Mouse (Mus musculus): ENCODE measurements at regions not wholly inside any gene's neighbourhood (a gene's known extent, or its start where the extent isn't known, plus 50 kb on each side); places are given as distances from the start of the nearest gene placed in this dataset.
A peak's percentile ranks its signal among the peaks of the same experiment; 100 is the strongest.

DNA sequence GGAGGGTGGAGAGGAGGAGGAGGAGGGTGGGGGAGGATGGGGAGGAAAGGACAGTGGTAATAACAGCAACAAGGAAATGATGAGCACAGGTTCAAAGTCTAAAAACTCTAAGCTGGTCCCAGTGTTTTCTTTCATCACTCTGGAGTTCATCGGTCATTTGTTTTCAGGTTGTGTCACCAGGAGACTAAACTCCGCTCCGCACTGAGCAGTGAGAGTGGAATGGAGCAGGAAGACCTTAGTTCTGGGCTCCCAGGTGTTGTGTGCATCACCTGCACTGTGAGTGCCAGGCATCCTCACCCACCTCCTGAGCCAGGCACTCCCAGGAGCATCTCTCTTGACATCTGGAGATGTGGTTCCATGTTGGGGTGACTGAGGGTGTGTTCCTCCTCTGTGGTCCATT lies 241.3 kb upstream of the 1700056E22Rik start:
- Histone ChIP-seq H3K4me2 (no peak overlapping the region), H3K4me3 (no peak overlapping the region), H3K36me3 (no peaks in the 10 kb centered on the region), H3K4me1 (peaks cover 7% of the 10 kb centered on the region; the same call in 1 of the 2 replicates), H3K27me3 (peaks cover 7% of the 10 kb centered on the region; the same call in 1 of the 2 replicates), H3K27ac (no peak overlapping the region), H3K9me3 (no peaks in the 10 kb centered on the region), H3K9ac (no peak overlapping the region)
- ATAC-seq (ENCODE audit: borderline replicate concordance, extremely low read depth, low FRiP score, low TSS enrichment), result no peak
- 90% methylated on average over 3 of the region's 3 CpGs for WGBS

- ATAC-seq (ENCODE audit: borderline replicate concordance, extremely low read depth, low FRiP score, low TSS enrichment), result no peak
- H3K9me3 ChIP-seq, result no peaks in the 10 kb centered on the region
- H3K27ac ChIP-seq, result no peak overlapping the region
- H3K36me3 ChIP-seq, result no peaks in the 10 kb centered on the region
- no peak overlapping the region for H3K4me2 ChIP-seq
- peaks cover 7% of the 10 kb centered on the region; the same call in 1 of the 2 replicates for H3K4me1 ChIP-seq
- peaks cover 7% of the 10 kb centered on the region; the same call in 1 of the 2 replicates for H3K27me3 ChIP-seq
- 58% methylated on average over 6 of the region's 6 CpGs for WGBS
- H3K9ac ChIP-seq, result no peak overlapping the region
- no peak overlapping the region for H3K4me3 ChIP-seq
These were observed 240.6 kb upstream of the 1700056E22Rik start for GRCm38 (mm10) chr1:184274704-184275103.

DNA sequence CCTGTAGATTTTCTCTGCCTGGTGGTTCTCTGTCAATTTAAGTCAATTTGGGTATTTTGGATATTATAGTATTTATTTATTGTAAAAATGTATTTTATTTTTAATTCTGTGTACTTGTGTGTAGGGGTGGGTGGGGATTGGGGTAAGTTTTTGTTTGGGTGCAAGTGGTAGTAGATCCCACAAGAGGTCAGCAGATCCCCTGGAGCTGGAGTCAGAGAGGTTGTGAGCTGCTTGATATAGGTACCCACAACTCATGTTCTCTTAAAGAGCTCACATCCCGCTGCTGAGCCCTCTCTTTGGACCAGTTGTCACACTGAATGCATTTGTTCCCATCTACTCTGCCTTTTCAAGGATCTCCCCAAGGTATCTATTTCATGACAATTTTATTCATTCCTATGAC lies 239.6 kb upstream of the 1700056E22Rik start:
- ATAC-seq (ENCODE audit: borderline replicate concordance, extremely low read depth, low FRiP score, low TSS enrichment), result no peak
- Histone ChIP-seq H3K27ac (no peak overlapping the region), H3K9ac (no peak overlapping the region), H3K4me3 (no peak overlapping the region), H3K4me2 (no peak overlapping the region), H3K27me3 (peaks cover 7% of the 10 kb centered on the region; the same call in 1 of the 2 replicates), H3K36me3 (no peaks in the 10 kb centered on the region), H3K4me1 (peaks cover 7% of the 10 kb centered on the region; the same call in 1 of the 2 replicates), H3K9me3 (no peaks in the 10 kb centered on the region)
- WGBS, result 67% methylated on average over 1 of the region's 1 CpGs

DNA sequence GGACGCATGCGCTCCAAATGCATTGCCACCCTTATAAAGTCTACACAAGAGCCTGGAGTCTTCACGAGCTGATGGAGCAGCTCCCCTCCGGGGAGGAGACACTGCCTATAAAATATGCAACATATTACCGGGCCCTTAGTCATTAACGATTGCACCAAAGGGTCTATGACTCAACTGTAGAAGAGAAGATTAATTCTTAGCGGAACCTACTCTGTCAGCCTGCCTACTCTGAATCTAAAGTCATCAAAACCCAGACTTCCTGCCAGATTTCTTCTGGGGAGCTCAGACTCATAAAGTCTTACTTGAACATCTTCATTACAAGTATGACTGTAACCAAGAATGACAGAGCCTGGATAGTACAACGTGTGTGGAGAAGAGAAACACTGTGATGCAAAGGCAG lies 237.2 kb upstream of the 1700056E22Rik start:
- ATAC-seq (ENCODE audit: borderline replicate concordance, extremely low read depth, low FRiP score, low TSS enrichment), result no peak
- Histone ChIP-seq H3K4me2 (no peak overlapping the region), H3K4me1 (0 out of 2 replicates have a peak, but pooled peaks cover 3% of the 10 kb centered on the region), H3K9ac (no peak overlapping the region), H3K9me3 (no peaks in the 10 kb centered on the region), H3K4me3 (no peak overlapping the region), H3K27ac (no peak overlapping the region), H3K36me3 (no peaks in the 10 kb centered on the region), H3K27me3 (peaks cover 11% of the 10 kb centered on the region)
- 82% methylated on average over 8 of the region's 8 CpGs for WGBS

- Histone ChIP-seq H3K9me3 (no peaks in the 10 kb centered on the region), H3K27ac (no peak overlapping the region), H3K36me3 (no peaks in the 10 kb centered on the region), H3K4me1 (0 out of 2 replicates have a peak, but pooled peaks cover 4% of the 10 kb centered on the region), H3K9ac (no peak overlapping the region), H3K27me3 (peaks cover 4% of the 10 kb centered on the region; the same call in 1 of the 2 replicates), H3K4me2 (peak overlapping the region; percentile 13; the same call in 1 of the 2 replicates), H3K4me3 (no peak overlapping the region)
- no peak for ATAC-seq (ENCODE audit: borderline replicate concordance, extremely low read depth, low FRiP score, low TSS enrichment)
- 9% methylated on average over 8 of the region's 8 CpGs for WGBS
These were observed 231.9 kb upstream of the 1700056E22Rik start for GRCm38 (mm10) chr1:184266051-184266450.

GRCm38 (mm10) chr1:184262975-184263374 lies 228.9 kb upstream of the 1700056E22Rik start:
- Histone ChIP-seq H3K27ac (no peak overlapping the region), H3K4me1 (0 out of 2 replicates have a peak, but pooled peaks cover 4% of the 10 kb centered on the region), H3K9ac (no peak overlapping the region), H3K4me3 (no peak overlapping the region), H3K36me3 (no peaks in the 10 kb centered on the region), H3K4me2 (no peak overlapping the region), H3K9me3 (no peaks in the 10 kb centered on the region; the same call in 1 of the 2 replicates), H3K27me3 (peaks cover 4% of the 10 kb centered on the region; the same call in 1 of the 2 replicates)
- WGBS, result 61% methylated on average over 2 of the region's 2 CpGs
- no peak for ATAC-seq (ENCODE audit: borderline replicate concordance, extremely low read depth, low FRiP score, low TSS enrichment)

GRCm38 (mm10) chr1:184261385-184261727 lies 227.3 kb upstream of the 1700056E22Rik start:
- Histone ChIP-seq H3K27me3 (no peaks in the 10 kb centered on the region), H3K4me3 (no peak overlapping the region), H3K4me1 (0 out of 2 replicates have a peak, but pooled peaks cover 2% of the 10 kb centered on the region), H3K4me2 (no peak overlapping the region), H3K9me3 (no peaks in the 10 kb centered on the region; the same call in 1 of the 2 replicates), H3K9ac (no peak overlapping the region), H3K36me3 (no peaks in the 10 kb centered on the region), H3K27ac (no peak overlapping the region)
- ATAC-seq (ENCODE audit: borderline replicate concordance, extremely low read depth, low FRiP score, low TSS enrichment), result no peak
- 80% methylated on average over 6 of the region's 6 CpGs for WGBS

DNA sequence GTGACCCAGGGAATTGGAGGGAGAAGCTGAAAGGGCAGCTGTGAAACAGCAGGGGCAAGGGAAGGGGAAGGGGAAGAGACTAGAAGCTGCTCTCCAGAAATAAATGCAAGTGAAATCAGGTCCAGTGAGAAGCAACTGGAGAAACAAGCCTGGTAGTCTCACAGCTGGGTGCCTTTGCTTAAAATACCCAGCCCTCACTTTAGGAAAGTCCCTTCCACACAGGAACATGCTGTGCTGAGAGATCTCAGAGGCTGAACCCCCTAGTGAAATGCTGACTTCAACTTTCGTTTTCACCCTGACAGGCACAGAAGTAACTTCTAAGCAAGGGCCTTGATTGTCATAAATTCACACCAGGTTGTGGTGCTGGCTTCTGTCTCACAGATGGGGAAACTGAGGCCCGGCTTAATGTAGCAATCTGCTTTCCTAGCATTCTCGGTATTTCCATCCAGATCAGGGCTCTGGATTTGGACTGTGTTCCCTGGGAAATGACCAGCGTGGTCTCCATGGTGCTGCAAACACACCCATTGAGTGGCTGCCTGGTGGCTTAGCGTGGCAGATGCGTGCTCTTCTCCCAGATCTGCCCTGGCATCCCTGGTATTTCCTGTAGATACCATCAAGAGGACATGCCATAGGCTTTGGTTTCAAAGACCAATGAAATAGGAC lies 226.8 kb upstream of the 1700056E22Rik start:
- no peaks in the 10 kb centered on the region for H3K27me3 ChIP-seq
- no peaks in the 10 kb centered on the region for H3K36me3 ChIP-seq
- no peak overlapping the region for H3K4me2 ChIP-seq
- no peak overlapping the region for H3K4me3 ChIP-seq
- H3K9me3 ChIP-seq, result no peaks in the 10 kb centered on the region; the same call in 1 of the 2 replicates
- no peak overlapping the region for H3K27ac ChIP-seq
- ATAC-seq (ENCODE audit: borderline replicate concordance, extremely low read depth, low FRiP score, low TSS enrichment), result no peak
- no peak overlapping the region for H3K9ac ChIP-seq
- no peaks in the 10 kb centered on the region for H3K4me1 ChIP-seq
- 84% methylated on average over 6 of the region's 6 CpGs for WGBS

GRCm38 (mm10) chr1:184259853-184260252 lies 225.8 kb upstream of the 1700056E22Rik start:
- Histone ChIP-seq H3K4me3 (no peak overlapping the region), H3K9me3 (no peaks in the 10 kb centered on the region; the same call in 1 of the 2 replicates), H3K27me3 (no peaks in the 10 kb centered on the region), H3K27ac (no peak overlapping the region), H3K4me1 (no peaks in the 10 kb centered on the region), H3K4me2 (no peak overlapping the region), H3K36me3 (no peaks in the 10 kb centered on the region), H3K9ac (no peak overlapping the region)
- no peak for ATAC-seq (ENCODE audit: borderline replicate concordance, extremely low read depth, low FRiP score, low TSS enrichment)
- WGBS, result 87% methylated on average over 9 of the region's 9 CpGs

DNA sequence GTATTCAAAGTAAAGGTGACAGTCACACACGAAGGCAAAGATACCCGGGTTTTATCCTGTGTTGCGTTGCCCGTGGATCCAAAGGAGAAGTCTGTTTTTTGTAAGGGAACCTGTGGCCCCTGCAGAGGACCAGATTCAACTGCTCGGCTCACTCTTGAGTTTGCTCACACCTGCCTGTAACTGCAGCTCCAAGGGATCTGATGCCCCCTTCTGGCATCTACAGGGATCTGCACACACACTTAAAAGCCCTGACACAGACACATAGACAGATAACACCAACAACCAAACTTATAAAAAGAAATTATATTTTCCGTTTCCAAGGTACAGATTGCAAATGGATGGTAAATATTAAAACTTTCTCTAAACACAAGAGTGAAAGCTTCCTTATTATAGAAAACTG lies 223.3 kb upstream of the 1700056E22Rik start:
- H3K27me3 ChIP-seq, result no peaks in the 10 kb centered on the region
- WGBS, result 89% methylated on average over 6 of the region's 6 CpGs

DNA sequence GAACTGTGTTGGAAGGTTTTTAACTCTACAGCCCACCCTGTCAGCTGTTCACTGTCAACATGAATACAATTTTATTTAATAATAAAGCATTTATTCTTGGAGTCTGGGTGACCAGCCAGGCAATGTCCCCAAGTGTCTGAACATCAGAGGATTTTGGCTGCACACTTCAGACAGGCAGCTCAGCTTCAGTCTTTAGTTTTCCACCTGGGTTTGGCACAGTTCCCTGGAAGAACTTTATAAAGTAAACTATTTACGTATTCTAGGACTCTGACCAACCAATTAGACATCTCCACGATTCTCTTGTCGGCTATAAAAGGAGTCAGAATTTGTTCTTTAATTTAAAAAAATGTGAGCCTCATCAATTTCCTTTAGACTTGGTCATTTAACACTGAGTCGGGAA lies 220.8 kb upstream of the 1700056E22Rik start:
- H3K4me1 ChIP-seq, result no peaks in the 10 kb centered on the region
- WGBS, result 31% methylated on average over 4 of the region's 4 CpGs
- ATAC-seq (ENCODE audit: borderline replicate concordance, extremely low read depth, low FRiP score, low TSS enrichment), result no peak

More for the DNA sequence above, 223.3 kb upstream of the 1700056E22Rik start:
- no peaks in the 10 kb centered on the region for H3K4me1 ChIP-seq
- no peaks in the 10 kb centered on the region for H3K36me3 ChIP-seq
- H3K9me3 ChIP-seq, result no peaks in the 10 kb centered on the region; the same call in 1 of the 2 replicates
- ATAC-seq (ENCODE audit: borderline replicate concordance, extremely low read depth, low FRiP score, low TSS enrichment), result no peak
- no peak overlapping the region for H3K9ac ChIP-seq
- no peak overlapping the region for H3K27ac ChIP-seq
- no peak overlapping the region for H3K4me3 ChIP-seq
- H3K4me2 ChIP-seq, result no peak overlapping the region

DNA sequence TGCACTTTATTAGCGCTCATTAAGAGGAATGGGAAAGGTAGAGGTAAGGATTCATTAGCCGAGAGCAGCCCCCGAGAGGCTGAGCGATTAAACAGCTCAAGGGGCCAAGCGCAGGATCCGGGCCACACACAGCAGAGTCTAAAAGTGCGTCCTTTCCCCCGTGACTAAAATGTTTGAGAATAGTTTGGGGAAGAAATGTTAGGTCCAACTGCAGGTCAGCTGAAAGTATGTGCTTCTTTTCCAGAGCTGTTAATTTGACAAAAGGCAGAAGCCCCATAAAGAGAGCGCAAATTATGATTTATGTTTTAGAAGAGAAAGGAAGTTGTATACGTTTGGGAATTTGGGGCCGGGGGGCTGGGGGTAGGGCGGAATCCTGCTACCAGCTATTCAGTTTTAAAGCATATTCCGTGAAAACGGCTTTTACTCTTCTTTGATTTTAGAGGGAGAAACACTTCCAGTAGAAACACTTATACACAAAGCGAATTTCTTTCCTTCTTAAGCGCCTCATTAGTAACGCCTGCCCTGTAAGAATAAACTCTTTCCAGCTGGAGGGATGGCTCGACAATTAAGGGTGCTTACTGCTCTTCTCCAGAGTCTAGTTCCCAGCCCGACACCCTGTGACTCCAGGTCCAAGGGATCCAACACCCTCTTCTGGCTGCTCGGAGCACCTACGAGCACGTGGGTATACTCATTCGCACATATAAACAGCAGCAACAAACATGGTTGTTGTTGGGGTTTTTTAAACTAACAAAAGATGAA lies 210.8 kb upstream of the 1700056E22Rik start:
- no peak overlapping the region for H3K9ac ChIP-seq
- WGBS, result 50% methylated on average over 23 of the region's 23 CpGs
- H3K27ac ChIP-seq, result no peak overlapping the region; the same call in 1 of the 2 replicates
- ATAC-seq (ENCODE audit: borderline replicate concordance, extremely low read depth, low FRiP score, low TSS enrichment), result no peak
- no peaks in the 10 kb centered on the region for H3K9me3 ChIP-seq
- no peaks in the 10 kb centered on the region for H3K4me1 ChIP-seq
- no peak overlapping the region for H3K4me3 ChIP-seq
- H3K4me2 ChIP-seq, result peak overlapping the region; percentile 41
- no peaks in the 10 kb centered on the region for H3K27me3 ChIP-seq
- H3K36me3 ChIP-seq, result no peaks in the 10 kb centered on the region

More for the DNA sequence above, 220.8 kb upstream of the 1700056E22Rik start:
- no peak overlapping the region for H3K4me2 ChIP-seq
- no peak overlapping the region for H3K27ac ChIP-seq
- no peak overlapping the region for H3K4me3 ChIP-seq
- H3K9me3 ChIP-seq, result no peaks in the 10 kb centered on the region; the same call in 1 of the 2 replicates
- H3K27me3 ChIP-seq, result no peaks in the 10 kb centered on the region
- H3K9ac ChIP-seq, result no peak overlapping the region
- H3K36me3 ChIP-seq, result no peaks in the 10 kb centered on the region

Measured in lung, embryonic 15.5 days (tissue).